Mouse (Mus musculus) G1E (cell line): ENCODE measurements around the gene Tut7.

Experiments
- CTCF ChIP-seq: IDR thresholded peaks from 2 replicates; pipeline ENCODE4 v1.5.1; 2012; ENCODE audit warnings: low read depth, low read length, inconsistent platforms, mixed read lengths
- GATA2 ChIP-seq: IDR thresholded peaks from 2 replicates; pipeline ENCODE4 v1.6.1; 2012; ENCODE audit warnings: low read depth, low read length, inconsistent platforms, borderline replicate concordance
- POLR2AphosphoS5 ChIP-seq: IDR thresholded peaks from 2 replicates; pipeline ENCODE4 v1.6.1; 2012; ENCODE audit warnings: low read depth, low read length, inconsistent platforms; ENCODE audit not compliant: insufficient replicate concordance

DNA sequence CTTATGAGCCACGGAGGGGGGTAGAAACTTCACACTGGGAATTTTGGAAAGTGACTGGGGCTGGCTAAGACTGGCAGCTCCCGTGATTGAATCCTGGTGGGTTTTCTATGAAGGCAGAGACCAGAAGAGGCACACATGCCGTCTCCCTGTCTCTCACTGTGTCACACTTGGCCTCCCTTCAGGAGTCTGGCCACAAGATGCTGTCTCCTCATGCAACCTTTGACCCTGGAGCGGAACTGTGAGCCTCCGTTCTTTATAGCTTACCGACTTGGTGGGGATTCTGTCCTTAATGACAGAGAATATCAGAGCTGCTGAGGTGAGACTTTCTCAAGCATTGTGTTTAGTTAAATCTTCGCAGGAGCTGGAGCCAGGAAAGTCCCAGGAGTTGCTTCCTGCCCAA lies 49.5 kb upstream of the Tut7 start:
- TF ChIP-seq POLR2AphosphoS5 (no peak), CTCF (no peak), GATA2 (no peak)
